Mouse (Mus musculus) lung, embryonic 15.5 days (tissue): ENCODE measurements at regions not wholly inside any gene's neighbourhood (a gene's known extent, or its start where the extent isn't known, plus 50 kb on each side); places are given as distances from the start of the nearest gene placed in this dataset.
"Not testable (repeated sequence)": the region's sequence is repeated elsewhere in the genome, so short reads cannot be mapped to it uniquely, and the experiment has no call there.

Experiments
- ATAC-seq: fragments of 200-750 bp; cut with Nextera tagmentation; 2 replicates; pipeline ENCODE4 v1.8.0; 2017; ENCODE audit warnings: moderate number of reproducible peaks, borderline replicate concordance; ENCODE audit not compliant: low FRiP score, low TSS enrichment; ENCODE audit errors: extremely low read depth
- H3K27ac ChIP-seq: fragments of 300-500 bp; sonication (generic); 2 replicates; pipeline ENCODE4 v1.5.1; 2015; ENCODE audit warnings: moderate library complexity, mild to moderate bottlenecking, inconsistent platforms
- H3K27me3 ChIP-seq: fragments of 300-500 bp; sonication (generic); 2 replicates; pipeline ENCODE4 v1.6.1; 2015; ENCODE audit warnings: inconsistent platforms
- H3K36me3 ChIP-seq: fragments of 300-500 bp; sonication (generic); 2 replicates; pipeline ENCODE4 v1.6.1; 2015; ENCODE audit warnings: inconsistent platforms
- H3K4me1 ChIP-seq: fragments of 300-500 bp; sonication (generic); 2 replicates; pipeline ENCODE4 v1.6.1; 2015; ENCODE audit warnings: inconsistent platforms
- H3K4me2 ChIP-seq: fragments of 300-500 bp; sonication (generic); 2 replicates; pipeline ENCODE4 v1.6.1; 2015; ENCODE audit warnings: inconsistent platforms, mild to moderate bottlenecking, moderate library complexity
- H3K4me3 ChIP-seq: fragments of 300-500 bp; sonication (generic); 2 replicates; pipeline ENCODE4 v1.5.1; 2015; ENCODE audit warnings: mild to moderate bottlenecking, inconsistent platforms
- H3K9ac ChIP-seq: fragments of 300-500 bp; sonication (generic); 2 replicates; pipeline ENCODE4 v1.6.1; 2015; ENCODE audit warnings: inconsistent platforms
- H3K9me3 ChIP-seq: fragments of 300-500 bp; sonication (generic); 2 replicates; pipeline ENCODE4 v1.6.1; 2016; ENCODE audit warnings: inconsistent platforms
- WGBS: fragments of 180-500 bp; shearing (Covaris S2); methylation state at CpG from one replicate; pipeline ENCODE4 v1.1.7; 2015; 5-methylcytosine and 5-hydroxymethylcytosine counted together

GRCm38 (mm10) chr2:146732891-146733290 is 122.8 kb upstream of the Kiz start:
- H3K9ac ChIP-seq, ATAC-seq, H3K36me3 ChIP-seq, H3K27ac ChIP-seq, H3K27me3 ChIP-seq, H3K4me2 ChIP-seq, H3K4me1 ChIP-seq, H3K9me3 ChIP-seq, H3K4me3 ChIP-seq: not testable (repeated sequence)
- WGBS, result 85% methylated on average over 2 of the region's 2 CpGs

- Histone ChIP-seq H3K27me3 (no peaks in the 10 kb centered on the region), H3K9ac (no peak overlapping the region), H3K4me1 (no peaks in the 10 kb centered on the region), H3K27ac (no peak overlapping the region), H3K4me3 (no peak overlapping the region), H3K36me3 (no peaks in the 10 kb centered on the region), H3K9me3 (no peaks in the 10 kb centered on the region), H3K4me2 (no peak overlapping the region)
- no peak for ATAC-seq
- 88% methylated on average over 2 of the region's 2 CpGs for WGBS
Measured at GRCm38 (mm10) chr2:146744396-146744795, 111.3 kb upstream of the Kiz start.

- Histone ChIP-seq H3K4me3 (no peak overlapping the region), H3K9ac (no peak overlapping the region), H3K9me3 (no peaks in the 10 kb centered on the region), H3K4me1 (no peaks in the 10 kb centered on the region), H3K4me2 (no peak overlapping the region; the same call in 1 of the 2 replicates), H3K27me3 (no peaks in the 10 kb centered on the region), H3K36me3 (no peaks in the 10 kb centered on the region), H3K27ac (no peak overlapping the region)
- 63% methylated on average over 18 of the region's 18 CpGs for WGBS
- no peak for ATAC-seq
Measured at GRCm38 (mm10) chr2:146745012-146745682, 110.5 kb upstream of the Kiz start.

- 54% methylated on average over 12 of the region's 12 CpGs for WGBS
- H3K4me3 ChIP-seq, result no peak overlapping the region
- no peak overlapping the region; the same call in 1 of the 2 replicates for H3K4me2 ChIP-seq
- H3K4me1 ChIP-seq, result no peaks in the 10 kb centered on the region
- H3K27ac ChIP-seq, result no peak overlapping the region
- H3K9ac ChIP-seq, result no peak overlapping the region
- no peaks in the 10 kb centered on the region for H3K9me3 ChIP-seq
- ATAC-seq, result no peak
- H3K27me3 ChIP-seq, result no peaks in the 10 kb centered on the region
- no peaks in the 10 kb centered on the region for H3K36me3 ChIP-seq
Measured at GRCm38 (mm10) chr2:146745683-146746047, 110.0 kb upstream of the Kiz start.

- ATAC-seq, result no peak
- Histone ChIP-seq H3K9ac (no peak overlapping the region), H3K36me3 (no peaks in the 10 kb centered on the region), H3K4me1 (no peaks in the 10 kb centered on the region), H3K27ac (no peak overlapping the region), H3K4me3 (no peak overlapping the region), H3K9me3 (no peaks in the 10 kb centered on the region), H3K4me2 (no peak overlapping the region), H3K27me3 (no peaks in the 10 kb centered on the region)
- 18% methylated on average over 2 of the region's 2 CpGs for WGBS
Measured at GRCm38 (mm10) chr2:146753988-146754387, 101.7 kb upstream of the Kiz start.

GRCm38 (mm10) chr2:146763522-146764144 is 92.0 kb upstream of the Kiz start:
- Histone ChIP-seq H3K27ac (no peak overlapping the region), H3K9ac (no peak overlapping the region), H3K4me2 (no peak overlapping the region), H3K4me1 (peaks cover 4% of the 10 kb centered on the region; the same call in 1 of the 2 replicates), H3K9me3 (no peaks in the 10 kb centered on the region), H3K36me3 (no peaks in the 10 kb centered on the region), H3K4me3 (no peak overlapping the region), H3K27me3 (no peaks in the 10 kb centered on the region)
- 68% methylated on average over 18 of the region's 18 CpGs for WGBS
- no peak for ATAC-seq

GRCm38 (mm10) chr2:146764313-146765255 is 91.1 kb upstream of the Kiz start:
- no peaks in the 10 kb centered on the region for H3K36me3 ChIP-seq
- H3K27me3 ChIP-seq, result no peaks in the 10 kb centered on the region
- no peak overlapping the region for H3K4me3 ChIP-seq
- H3K4me1 ChIP-seq, result peaks cover 4% of the 10 kb centered on the region; the same call in 1 of the 2 replicates
- no peak overlapping the region for H3K9ac ChIP-seq
- no peak for ATAC-seq
- WGBS, result 58% methylated on average over 12 of the region's 12 CpGs
- H3K9me3 ChIP-seq, result no peaks in the 10 kb centered on the region
- H3K27ac ChIP-seq, result no peak overlapping the region
- no peak overlapping the region for H3K4me2 ChIP-seq

GRCm38 (mm10) chr2:146774876-146775275 is 80.8 kb upstream of the Kiz start:
- ATAC-seq, result no peak
- 26% methylated on average over 2 of the region's 2 CpGs for WGBS

GRCm38 (mm10) chr2:146787132-146787810 is 68.4 kb upstream of the Kiz start:
- Histone ChIP-seq H3K36me3 (no peaks in the 10 kb centered on the region), H3K27me3 (no peaks in the 10 kb centered on the region), H3K9ac (no peak overlapping the region), H3K4me3 (no peak overlapping the region), H3K27ac (no peak overlapping the region), H3K9me3 (no peaks in the 10 kb centered on the region), H3K4me2 (no peak overlapping the region), H3K4me1 (no peaks in the 10 kb centered on the region)
- WGBS, result 12% methylated on average over 11 of the region's 11 CpGs
- ATAC-seq, result no peak

More at GRCm38 (mm10) chr2:146774876-146775275, 80.8 kb upstream of the Kiz start:
- Histone ChIP-seq H3K27ac (no peak overlapping the region), H3K9ac (no peak overlapping the region), H3K4me2 (no peak overlapping the region), H3K36me3 (no peaks in the 10 kb centered on the region), H3K4me3 (no peak overlapping the region), H3K27me3 (no peaks in the 10 kb centered on the region), H3K4me1 (no peaks in the 10 kb centered on the region), H3K9me3 (no peaks in the 10 kb centered on the region)

- Histone ChIP-seq H3K4me2 (no peak overlapping the region), H3K9me3 (no peaks in the 10 kb centered on the region), H3K27me3 (no peaks in the 10 kb centered on the region), H3K36me3 (no peaks in the 10 kb centered on the region), H3K4me3 (no peak overlapping the region), H3K9ac (no peak overlapping the region), H3K4me1 (no peaks in the 10 kb centered on the region), H3K27ac (no peak overlapping the region)
- no peak for ATAC-seq
- 65% methylated on average over 5 of the region's 5 CpGs for WGBS
Measured at GRCm38 (mm10) chr2:146787811-146788455, 67.7 kb upstream of the Kiz start.

- Histone ChIP-seq H3K4me1 (no peaks in the 10 kb centered on the region), H3K36me3 (no peaks in the 10 kb centered on the region), H3K27ac (no peak overlapping the region), H3K27me3 (no peaks in the 10 kb centered on the region), H3K4me3 (no peak overlapping the region), H3K9ac (no peak overlapping the region), H3K9me3 (no peaks in the 10 kb centered on the region), H3K4me2 (no peak overlapping the region)
- 64% methylated on average over 6 of the region's 6 CpGs for WGBS
- ATAC-seq, result no peak
Measured at GRCm38 (mm10) chr2:146792844-146793420, 62.7 kb upstream of the Kiz start.
